Mouse (Mus musculus) megakaryocyte, embryonic 14.5 days (primary cell): ENCODE results near the gene Aimp2. TPM values are rescaled to one million over a fixed set of nuclear protein-coding genes. Genes with fewer than 3 reads are reported as not detected.

Source experiments
- H3K27me3 ChIP-seq: replicated peaks from 2 replicates; pipeline ENCODE3; 2012; ENCODE audit warnings: inconsistent platforms
- H3K36me3 ChIP-seq: replicated peaks from 2 replicates; pipeline ENCODE3; 2012; ENCODE audit warnings: low read length, inconsistent platforms, mixed read lengths
- H3K4me1 ChIP-seq: 2 replicates; pipeline ENCODE4 v1.6.1; 2012; ENCODE audit warnings: inconsistent platforms
- H3K4me3 ChIP-seq: replicated peaks from 2 replicates; pipeline ENCODE3; 2012; ENCODE audit warnings: moderate library complexity, mild to moderate bottlenecking, inconsistent platforms
- H3K9me3 ChIP-seq: 2 replicates; pipeline ENCODE4 v1.6.1; 2012; ENCODE audit warnings: inconsistent platforms
- FLI1 ChIP-seq: IDR thresholded peaks from 2 replicates; pipeline ENCODE4 v1.6.1; 2012; ENCODE audit warnings: low read length, inconsistent platforms, mixed read lengths
- GATA1 ChIP-seq: IDR thresholded peaks from 3 replicates; pipeline ENCODE4 v1.6.1; 2012; ENCODE audit warnings: mixed read lengths, low read length, inconsistent platforms, borderline replicate concordance
- polyA plus RNA-seq: library from polyadenylated mRNA; stranded (reverse); fragments of >175 nt; gene quantifications from 2 replicates; pipeline ENCODE4 v1.2.3, GENCODE M21; 2012; ENCODE audit warnings: low replicate concordance; ENCODE audit not compliant: insufficient read depth

Gene Aimp2
- 23.9 and 30.8 TPM in 2 replicates for polyA plus RNA-seq

DNA sequence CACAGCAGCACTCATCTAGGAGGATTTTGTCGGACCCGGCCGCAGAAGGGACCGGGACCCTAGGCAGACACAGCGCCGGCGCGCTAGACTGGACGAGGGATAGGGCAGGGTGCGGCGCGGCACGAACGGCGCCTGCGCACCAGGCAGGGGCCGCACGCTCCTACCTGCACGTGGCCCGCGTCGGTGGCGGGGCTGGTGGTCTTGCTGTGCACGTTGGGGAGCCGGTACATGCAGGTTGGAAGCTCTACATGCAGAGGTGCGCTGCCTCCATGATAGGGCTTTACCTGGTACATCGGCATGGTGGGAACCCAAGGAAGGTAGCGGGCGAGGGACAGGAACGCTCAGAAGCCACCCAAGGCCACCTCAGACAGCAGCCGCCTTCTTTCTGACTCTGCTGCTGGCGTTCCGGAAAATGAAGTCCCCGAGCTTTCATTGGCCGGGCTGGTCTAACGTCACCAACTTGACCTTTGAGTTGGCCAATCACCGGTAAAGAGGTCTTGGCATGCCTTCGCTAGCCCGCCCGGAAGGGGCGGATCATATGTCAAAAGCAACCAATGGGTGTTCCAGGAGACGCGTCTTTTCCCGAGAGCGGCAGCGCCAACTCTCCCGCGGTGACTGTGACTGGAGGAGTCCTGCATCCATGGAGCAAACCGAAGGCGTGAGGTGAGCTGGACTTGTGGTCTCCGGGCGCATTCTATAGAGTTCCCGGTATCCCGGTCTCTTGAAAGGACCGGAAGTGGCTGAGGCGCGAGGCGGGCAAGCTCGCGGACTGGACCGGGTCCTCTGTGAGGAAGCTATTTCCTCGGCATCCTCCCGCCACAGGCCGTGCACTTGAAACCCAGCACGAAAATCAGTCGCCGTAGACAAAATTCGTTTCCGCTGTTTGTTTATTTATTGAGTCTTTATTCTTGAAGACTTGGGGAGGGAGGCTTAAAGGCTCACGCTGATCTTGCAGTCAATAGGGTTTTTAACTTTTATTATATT is at the start of gene Aimp2, which contains the start of gene Pms2:
TSS of gene Aimp2 (minus strand) at position 431 of the 984 bp plus-strand sequence.
TSS of gene Pms2 (plus strand) at position 548 of the 984 bp plus-strand sequence.
- Histone ChIP-seq H3K36me3 (peaks cover 55% of the 10 kb centered on the region), H3K4me1 (peaks cover 37% of the 10 kb centered on the region), H3K27me3 (no peaks in the 10 kb centered on the region), H3K9me3 (no peaks in the 10 kb centered on the region), H3K4me3 (peak within 1 kb of the TSS; percentile 100)
- TF ChIP-seq GATA1 (no peak), FLI1 (no peak)

DNA sequence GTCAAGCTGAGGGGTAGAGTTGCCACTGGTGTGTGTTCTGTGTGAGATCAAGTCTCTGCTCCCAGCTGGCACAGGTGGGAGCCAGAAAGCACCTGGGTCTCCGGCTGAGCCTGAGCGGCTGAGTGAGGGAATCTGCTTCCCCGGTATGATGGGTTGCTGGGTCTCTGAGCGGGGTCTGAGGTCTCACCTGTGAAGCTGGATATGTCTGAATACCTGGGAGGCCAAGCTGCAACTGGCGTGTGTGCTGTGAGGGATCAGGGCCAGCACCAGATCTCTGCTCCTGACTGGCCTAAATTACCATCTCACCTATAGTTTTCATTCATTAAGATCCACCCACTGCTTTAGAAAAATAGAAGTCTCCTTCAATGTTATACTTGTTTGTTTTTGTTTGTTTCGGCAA is 47.5 kb upstream of the Aimp2 start:
- Histone ChIP-seq H3K36me3 (no peaks in the 10 kb centered on the region), H3K27me3 (peaks cover 6% of the 10 kb centered on the region), H3K4me3 (no peak overlapping the region), H3K4me1 (no peaks in the 10 kb centered on the region), H3K9me3 (peaks cover 13% of the 10 kb centered on the region; the same call in 1 of the 2 replicates)
- TF ChIP-seq FLI1: no peak
- TF ChIP-seq GATA1: no peak

DNA sequence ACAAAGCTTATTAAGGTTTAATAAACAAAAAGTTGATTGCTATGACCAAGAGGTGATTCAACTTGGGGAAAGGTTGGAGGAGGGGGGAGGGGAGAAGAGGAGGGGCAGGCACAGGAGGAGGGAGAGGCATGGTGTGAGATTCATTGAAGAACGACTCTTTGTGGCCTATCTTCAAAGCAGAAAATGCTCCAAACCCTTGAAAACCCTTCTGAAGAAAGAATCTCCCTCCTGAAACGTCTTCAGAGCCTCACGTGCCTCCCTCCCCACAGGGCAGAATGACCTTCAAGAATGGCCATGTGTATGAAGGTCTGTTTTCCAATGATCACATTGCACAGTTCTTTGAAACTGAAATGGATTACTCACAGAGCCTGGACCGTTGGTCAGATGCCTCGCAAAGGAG is 40.4 kb upstream of the Aimp2 start:
- TF ChIP-seq GATA1 (no peak), FLI1 (no peak)
- Histone ChIP-seq H3K9me3 (peaks cover 2% of the 10 kb centered on the region), H3K4me1 (no peaks in the 10 kb centered on the region), H3K36me3 (no peaks in the 10 kb centered on the region), H3K4me3 (no peak overlapping the region), H3K27me3 (peaks cover 10% of the 10 kb centered on the region)

DNA sequence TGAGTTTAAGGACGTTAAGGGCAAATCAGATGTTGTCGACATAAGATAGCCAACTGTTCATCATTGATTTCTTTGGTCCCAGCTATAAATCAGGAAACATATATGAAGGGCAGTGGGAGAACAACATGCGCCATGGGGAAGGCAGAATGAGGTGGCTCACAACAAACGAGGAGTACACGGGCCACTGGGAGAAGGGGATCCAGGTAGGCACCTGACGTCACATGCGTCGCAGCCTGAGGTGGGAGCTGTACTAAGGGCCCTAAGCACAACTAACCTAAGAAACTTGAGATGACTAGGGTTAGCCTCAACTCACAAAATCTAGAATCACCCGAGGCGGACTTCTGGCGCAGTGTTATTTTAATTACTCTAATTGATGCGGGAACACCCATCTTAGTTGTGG is 38.7 kb upstream of the Aimp2 start:
- Histone ChIP-seq H3K4me3 (no peak overlapping the region), H3K36me3 (no peaks in the 10 kb centered on the region), H3K4me1 (no peaks in the 10 kb centered on the region), H3K27me3 (peaks cover 16% of the 10 kb centered on the region), H3K9me3 (peaks cover 11% of the 10 kb centered on the region)
- TF ChIP-seq FLI1 (no peak), GATA1 (no peak)

DNA sequence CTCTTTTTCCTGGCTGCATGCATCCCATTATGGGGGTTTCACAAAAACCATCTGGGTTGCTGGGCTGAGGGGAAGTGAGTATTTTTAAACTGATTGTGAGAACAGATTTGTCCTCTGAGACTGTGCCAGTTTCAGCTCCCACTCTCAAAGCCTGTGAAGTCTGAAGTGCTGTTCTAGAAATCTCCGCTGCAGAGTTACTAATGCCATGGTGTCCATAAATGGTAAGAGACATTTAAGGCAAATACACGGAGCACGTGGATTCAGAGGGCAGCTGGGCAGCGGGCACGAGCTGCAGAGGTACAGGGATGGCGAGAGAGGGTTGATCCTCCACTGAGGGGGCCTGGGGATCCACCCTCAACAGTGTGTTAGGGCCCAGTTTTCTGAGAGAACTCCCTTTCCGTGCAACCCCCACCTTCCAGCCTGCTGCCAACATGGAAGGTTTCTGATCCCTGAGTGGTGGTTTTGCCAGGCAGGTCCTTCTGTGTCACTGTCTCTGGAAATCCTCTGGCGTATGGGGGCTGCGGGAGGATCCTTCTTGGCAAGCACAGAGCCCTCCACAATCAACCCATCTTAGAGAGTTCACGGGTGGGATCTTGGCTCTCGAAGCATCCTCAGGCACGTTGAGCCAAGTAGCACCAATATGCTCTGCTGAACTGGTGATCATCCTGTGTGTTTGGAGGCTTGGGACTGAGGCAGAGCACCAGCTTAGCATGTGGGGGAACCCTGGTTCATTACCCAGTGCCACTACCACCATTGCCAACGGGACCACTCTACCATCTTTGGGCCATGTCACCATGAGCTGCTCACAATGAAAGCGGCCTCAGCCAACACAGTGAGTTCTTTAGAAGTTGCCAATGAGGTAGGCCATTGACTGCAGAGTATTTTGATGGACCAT is 33.8 kb upstream of the Aimp2 start:
- H3K27me3 ChIP-seq: peaks cover 14% of the 10 kb centered on the region
- H3K4me3 ChIP-seq: no peak overlapping the region
- no peaks in the 10 kb centered on the region for H3K4me1 ChIP-seq
- TF ChIP-seq GATA1 (no peak), FLI1 (no peak)
- peaks cover 23% of the 10 kb centered on the region for H3K9me3 ChIP-seq
- H3K36me3 ChIP-seq: no peaks in the 10 kb centered on the region

DNA sequence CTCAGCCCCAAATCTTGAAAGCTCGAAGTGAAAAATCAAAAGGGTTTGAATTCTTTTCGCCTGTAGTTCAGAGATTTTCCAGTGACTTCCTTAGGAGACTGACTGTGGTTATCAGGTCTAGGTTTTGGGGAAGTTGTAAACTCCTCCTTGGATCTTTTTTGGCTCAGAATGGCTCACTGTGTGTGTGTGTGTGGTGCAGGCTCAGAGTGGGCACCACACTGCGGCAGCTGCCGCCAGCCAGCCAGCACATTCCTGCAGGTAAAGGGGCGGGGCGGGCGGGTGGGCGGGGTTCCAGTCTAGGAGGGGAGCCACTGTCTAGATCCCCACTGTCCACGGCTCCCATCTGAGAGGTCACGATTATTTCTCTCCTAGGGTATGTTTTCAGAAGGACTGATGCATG is 31.9 kb upstream of the Aimp2 start:
- H3K9me3 ChIP-seq: peaks cover 23% of the 10 kb centered on the region
- peaks cover 12% of the 10 kb centered on the region for H3K27me3 ChIP-seq
- H3K36me3 ChIP-seq: no peaks in the 10 kb centered on the region
- TF ChIP-seq FLI1 (no peak), GATA1 (no peak)
- no peaks in the 10 kb centered on the region for H3K4me1 ChIP-seq
- H3K4me3 ChIP-seq: no peak overlapping the region

DNA sequence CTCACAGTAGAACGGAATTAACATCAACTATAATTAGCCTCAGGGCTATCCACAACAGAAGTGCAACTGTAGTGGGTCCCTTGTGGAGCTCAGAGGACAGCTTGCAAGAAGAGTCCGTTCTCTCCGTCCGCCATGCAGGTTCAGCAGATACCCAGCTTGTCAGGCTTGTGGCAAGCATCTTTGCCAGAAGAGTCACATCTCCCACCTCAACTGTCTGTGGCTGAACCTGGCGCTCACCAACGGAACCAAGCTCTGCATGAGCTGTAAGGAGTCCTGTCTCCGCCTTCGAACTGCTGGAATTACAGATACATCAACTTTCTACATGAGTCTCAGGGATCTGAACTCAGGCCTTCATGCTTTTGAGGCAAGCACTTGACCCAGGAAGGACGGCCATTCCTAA is 26.5 kb upstream of the Aimp2 start:
- H3K4me1 ChIP-seq: no peaks in the 10 kb centered on the region

DNA sequence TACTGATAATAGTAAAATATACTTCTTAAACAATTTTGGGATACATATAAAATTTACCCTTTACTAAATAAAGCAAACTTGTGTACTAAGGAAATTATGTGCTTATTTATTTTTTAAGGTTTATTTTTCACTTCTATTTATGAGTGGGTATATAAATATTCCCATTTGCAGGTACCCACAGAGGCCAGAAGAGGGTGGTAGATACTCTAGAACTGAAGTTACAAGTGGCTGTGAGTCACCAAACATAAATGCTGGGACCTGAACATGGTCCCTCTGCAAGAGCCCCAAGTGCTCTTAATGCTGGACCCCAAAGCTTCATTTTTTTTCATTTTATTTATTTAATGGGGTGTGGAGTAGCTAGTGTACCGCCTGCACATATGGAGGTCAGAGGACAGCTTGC is 24.2 kb upstream of the Aimp2 start:
- H3K36me3 ChIP-seq: peaks cover 45% of the 10 kb centered on the region
- TF ChIP-seq GATA1: no peak
- TF ChIP-seq FLI1: no peak
- no peaks in the 10 kb centered on the region for H3K9me3 ChIP-seq
- no peak overlapping the region for H3K4me3 ChIP-seq
- H3K4me1 ChIP-seq: no peaks in the 10 kb centered on the region
- no peaks in the 10 kb centered on the region for H3K27me3 ChIP-seq

More for the DNA sequence above, 26.5 kb upstream of the Aimp2 start:
- TF ChIP-seq FLI1 (no peak), GATA1 (no peak)
- Histone ChIP-seq H3K4me3 (peak overlapping the region; percentile 14), H3K36me3 (peaks cover 23% of the 10 kb centered on the region), H3K27me3 (no peaks in the 10 kb centered on the region), H3K9me3 (peaks cover 12% of the 10 kb centered on the region)

DNA sequence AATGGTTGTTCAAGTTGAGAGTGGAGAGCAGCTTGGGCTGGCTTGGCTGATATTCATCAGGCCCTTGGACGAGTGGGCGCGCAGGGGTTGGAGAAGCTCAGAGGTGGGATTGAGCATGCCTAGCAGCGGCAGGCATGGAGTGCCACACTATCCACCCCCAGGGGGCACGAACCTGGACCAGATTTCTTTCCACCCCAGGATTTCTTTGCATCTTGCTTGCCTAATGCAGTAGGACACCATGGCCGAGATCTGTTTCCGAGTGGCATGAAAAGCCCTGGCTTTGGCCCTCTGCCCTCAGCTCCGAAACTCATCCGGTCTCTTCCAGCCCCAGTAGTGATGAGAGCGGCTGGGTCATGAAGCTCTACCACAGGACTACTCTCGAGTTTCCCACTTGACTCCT is 23.8 kb upstream of the Aimp2 start:
- Histone ChIP-seq H3K27me3 (no peaks in the 10 kb centered on the region), H3K36me3 (peaks cover 49% of the 10 kb centered on the region), H3K4me3 (no peak overlapping the region), H3K9me3 (no peaks in the 10 kb centered on the region), H3K4me1 (no peaks in the 10 kb centered on the region)
- TF ChIP-seq FLI1 (no peak), GATA1 (no peak)
